Comparison of ENCODE assay signal across 9 mouse cellular contexts in genomic region chr16:96280719-96281605, GRCm38 (mm10). TPM values are rescaled to one million over a fixed set of nuclear protein-coding genes. Genes with fewer than 3 reads are reported as not detected.
A peak's percentile ranks its signal among the peaks of the same experiment; 100 is the strongest.
DNase-seq lines count a peak whose midpoint lies in the region; ATAC-seq lines count a peak whose summit lies in the region.
"Had no signal": no experiment of that assay in that cellular context is flagged by ENCODE, and none has a peak within 500 bp of the region (broad histone marks: within the 10 kb centered on the region; RNA-seq: fewer than 3 reads in every experiment).

No protein-coding gene starts in this region.

- H3K9ac ChIP-seq in limb, embryonic 11.5 days (ENCODE audit: low read length): peak overlapping the region; percentile 37; the same call in 1 of the 2 replicates
- peak overlapping the region; percentile 60 for H3K9ac ChIP-seq in neural tube, embryonic 14.5 days (replicated peaks; ENCODE audit: low read depth, low read length)

- peak overlapping the region; percentile 74 for H3K4me2 ChIP-seq in limb, embryonic 11.5 days (ENCODE audit: low read depth, severe bottlenecking)
- H3K4me2 ChIP-seq in neural tube, embryonic 14.5 days (ENCODE audit: low read depth, low read length): peak overlapping the region; percentile 76

- DNase-seq in layer of hippocampus, adult 11-12 months (ENCODE audit: low spot score): peak; percentile 65
- DNase-seq in layer of hippocampus, adult 9-10 months (ENCODE audit: low spot score): no peak
- DNase-seq in heart, embryonic 10.5 days (ENCODE audit: low spot score): peak; percentile 76
- peak; percentile 38 to 46 for DNase-seq in kidney, adult 8-10 months
- DNase-seq in limb, embryonic 11.5 days (ENCODE audit: low spot score): peak; percentile 69
- DNase-seq in spleen, postnatal 4 days (ENCODE audit: low spot score in 2 of 2): no peak

- 4% methylated on average over 38 of the region's 38 CpGs for WGBS in heart, embryonic 10.5 days
- 3% methylated on average over 38 of the region's 38 CpGs for WGBS in limb, embryonic 11.5 days
- 1% methylated on average over 38 of the region's 38 CpGs for WGBS in neural tube, embryonic 14.5 days

- ATAC-seq in common myeloid progenitor, adult 5-6 weeks (replicated peaks; ENCODE audit: low read depth, poor library complexity, severe bottlenecking): peak; percentile 66
- 0 out of 2 replicates have a peak, but pooled peaks have one; percentile 44 for ATAC-seq in limb, embryonic 11.5 days (ENCODE audit: insufficient number of reproducible peaks, low FRiP score, low TSS enrichment, low read depth)
- ATAC-seq in neural tube, embryonic 14.5 days (ENCODE audit: low read depth): peak; percentile 74

- no peaks in the 10 kb centered on the region for H3K9me3 ChIP-seq in heart, embryonic 10.5 days
- no peaks in the 10 kb centered on the region for H3K9me3 ChIP-seq in limb, embryonic 11.5 days (ENCODE audit: control insufficient read depth, low read length)
- H3K9me3 ChIP-seq in neural tube, embryonic 14.5 days (ENCODE audit: control insufficient read depth, low read length): no peaks in the 10 kb centered on the region

- H3K36me3 ChIP-seq in heart, embryonic 10.5 days: no peaks in the 10 kb centered on the region
- H3K36me3 ChIP-seq in limb, embryonic 11.5 days (ENCODE audit: control insufficient read depth, insufficient read depth, low read length): no peaks in the 10 kb centered on the region
- H3K36me3 ChIP-seq in neural tube, embryonic 14.5 days (ENCODE audit: control insufficient read depth, insufficient read depth, low read length): no peaks in the 10 kb centered on the region

- H3K27ac ChIP-seq in heart, embryonic 10.5 days: no peak overlapping the region
- no peak overlapping the region for H3K27ac ChIP-seq in limb, embryonic 11.5 days (replicated peaks; ENCODE audit: low read depth, low read length)
- peak overlapping the region; percentile 40 for H3K27ac ChIP-seq in neural tube, embryonic 14.5 days (ENCODE audit: low read depth, low read length)

- peaks cover 12% of the 10 kb centered on the region; the same call in 1 of the 2 replicates for H3K4me1 ChIP-seq in heart, embryonic 10.5 days
- H3K4me1 ChIP-seq in limb, embryonic 11.5 days (ENCODE audit: control insufficient read depth, insufficient read depth, low read length): peaks cover 6% of the 10 kb centered on the region
- peaks cover 21% of the 10 kb centered on the region for H3K4me1 ChIP-seq in neural tube, embryonic 14.5 days (ENCODE audit: control insufficient read depth, insufficient read depth, low read length)

- H3K27me3 ChIP-seq in heart, embryonic 10.5 days (ENCODE audit: insufficient read depth, poor library complexity, severe bottlenecking): peaks cover 54% of the 10 kb centered on the region
- H3K27me3 ChIP-seq in limb, embryonic 11.5 days (ENCODE audit: control insufficient read depth, insufficient read depth, low read length): peaks cover 24% of the 10 kb centered on the region
- no peaks in the 10 kb centered on the region for H3K27me3 ChIP-seq in neural tube, embryonic 14.5 days (ENCODE audit: control insufficient read depth, insufficient read depth, low read length)
- H3K27me3 ChIP-seq: CH12.LX had no signal

- peak overlapping the region; percentile 51 for H3K4me3 ChIP-seq in heart, embryonic 10.5 days
- H3K4me3 ChIP-seq in limb, embryonic 11.5 days (ENCODE audit: low read depth, low read length): peak overlapping the region; percentile 34
- H3K4me3 ChIP-seq in neural tube, embryonic 14.5 days (ENCODE audit: low read depth, low read length): peak overlapping the region; percentile 41

RNA-seq across cellular contexts. Expression of gene B3galt5, which starts 45.4 kb away (rescaled TPM):
- 0.59 and 0.87 TPM in 2 replicates for total RNA-seq in common myeloid progenitor, adult 5-6 weeks (2017)
- 0.04 TPM in 1 of 2 replicates, not detected in the other for polyA plus RNA-seq in heart, embryonic 10.5 days (2016; fragmentation: Nextera tagmentation; extraction: Ambion mirVana)
- 0.20 and 0.40 TPM in 2 replicates for polyA plus RNA-seq in limb, embryonic 11.5 days (2014; fragmentation: Nextera tagmentation; extraction: Ambion mirVana)
- polyA plus RNA-seq in neural tube, embryonic 14.5 days (2014; fragmentation: Nextera tagmentation; extraction: Ambion mirVana): 5.7 and 7.6 TPM in 2 replicates

Comparison
In these comparisons a context has a peak if more than half of its experiments do, and no peak if none do; other contexts are left out.
1. DNase-seq: peak in layer of hippocampus, adult 11-12 months (single experiment), heart, embryonic 10.5 days (single experiment), kidney, adult 8-10 months (2 of 2) and limb, embryonic 11.5 days (single experiment); none in layer of hippocampus, adult 9-10 months (single experiment) and spleen, postnatal 4 days (0 of 2).
2. Peak in every context shown above with its lines, with median percentiles within 50 percentile points of each other: ATAC-seq and H3K4me3 ChIP-seq.